Mouse (Mus musculus): ENCODE measurements around the gene Adsl. TPM values are rescaled to one million over a fixed set of nuclear protein-coding genes. Genes with fewer than 3 reads are reported as not detected.

Gene Adsl
- polyA plus RNA-seq, 1 experiment from 2014 or later = 113 TPM

- Histone ChIP-seq H3K36me3 (peaks cover 16% of the 10 kb centered on the region), H3K4me1 (replicated peaks) (peaks cover 17% of the 10 kb centered on the region), H3K9ac (no peak overlapping the region), H3K9me3 (no peaks in the 10 kb centered on the region), H3K4me3 (no peak overlapping the region), H3K27me3 (no peaks in the 10 kb centered on the region), H3K27ac (replicated peaks) (no peak overlapping the region), H3K4me2 (peak overlapping the region; percentile 82; the same call in 1 of the 2 replicates)
- 87% methylated on average over 7 of the region's 7 CpGs for WGBS
- ATAC-seq (ENCODE audit: low FRiP score, low read depth) = no peak
Observed at GRCm38 (mm10) chr15:80950055-80950454, 1.8 kb downstream of the Adsl start.

DNA sequence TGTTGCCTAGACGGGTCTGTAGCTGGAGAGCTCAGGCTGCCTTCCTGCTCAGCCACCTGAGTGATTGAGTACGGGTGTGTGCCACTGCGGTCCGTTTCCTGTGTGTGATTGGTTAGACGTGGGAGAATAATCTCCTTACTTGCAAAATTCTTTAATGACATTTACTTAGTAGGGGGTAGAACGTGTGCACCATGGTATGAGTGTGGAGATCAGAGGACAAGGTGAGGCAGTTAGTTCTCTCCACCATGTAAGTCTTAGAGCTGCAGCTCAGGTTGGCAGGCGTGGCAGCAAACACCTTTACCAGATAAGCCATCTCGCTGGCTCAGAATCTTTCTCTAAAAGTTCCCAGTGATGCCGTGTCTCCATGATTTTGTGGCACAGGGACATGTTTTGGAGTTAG is 5.7 kb downstream of the Adsl start:
- no peak for ATAC-seq (ENCODE audit: low FRiP score, low read depth)
- no peak overlapping the region for H3K4me3 ChIP-seq
- no peak overlapping the region for H3K4me2 ChIP-seq
- 91% methylated on average over 9 of the region's 9 CpGs for WGBS
- H3K36me3 ChIP-seq = peaks cover 38% of the 10 kb centered on the region
- peaks cover 15% of the 10 kb centered on the region for H3K4me1 ChIP-seq (replicated peaks)
- no peak overlapping the region for H3K9ac ChIP-seq
- H3K27me3 ChIP-seq = no peaks in the 10 kb centered on the region
- H3K27ac ChIP-seq (replicated peaks) = no peak overlapping the region
- no peaks in the 10 kb centered on the region for H3K9me3 ChIP-seq

- H3K4me3 ChIP-seq = no peak overlapping the region
- peaks cover 46% of the 10 kb centered on the region for H3K36me3 ChIP-seq
- H3K4me1 ChIP-seq (replicated peaks) = peaks cover 7% of the 10 kb centered on the region
- WGBS = 78% methylated on average over 3 of the region's 3 CpGs
- H3K27me3 ChIP-seq = no peaks in the 10 kb centered on the region
- no peak for ATAC-seq (ENCODE audit: low FRiP score, low read depth)
- no peak overlapping the region for H3K27ac ChIP-seq (replicated peaks)
- H3K9me3 ChIP-seq = no peaks in the 10 kb centered on the region
- no peak overlapping the region for H3K4me2 ChIP-seq
- H3K9ac ChIP-seq = no peak overlapping the region
Observed at GRCm38 (mm10) chr15:80954861-80955260, 6.6 kb downstream of the Adsl start.

DNA sequence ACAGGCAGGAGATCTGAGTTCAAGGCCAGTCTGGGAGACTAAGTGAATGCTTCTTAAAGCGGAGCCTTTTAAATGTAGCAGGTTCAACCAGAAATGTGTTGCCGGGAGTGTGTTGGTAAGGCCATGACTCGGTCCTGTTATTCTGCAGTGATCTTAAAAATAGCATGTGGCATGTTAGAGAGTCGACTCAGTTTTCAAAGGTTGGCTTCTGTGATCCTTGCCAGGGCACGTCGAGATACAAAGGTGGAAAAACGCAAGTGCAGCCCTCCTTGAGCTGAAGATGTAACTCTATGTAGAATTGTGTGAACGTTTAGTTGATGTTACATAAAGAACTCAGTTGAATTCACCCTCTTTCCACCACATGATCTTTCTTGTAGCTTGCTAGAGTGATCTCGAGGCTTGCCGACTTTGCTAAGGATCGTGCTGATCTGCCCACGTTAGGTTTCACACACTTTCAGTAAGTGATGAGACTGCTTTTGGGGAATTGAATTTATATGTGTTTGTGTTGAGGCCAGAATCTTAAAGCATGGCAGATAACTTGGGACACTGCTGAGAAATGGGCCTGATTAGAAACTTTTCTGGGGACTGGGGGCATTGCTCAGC is 7.6 kb downstream of the Adsl start:
- Histone ChIP-seq H3K4me3 (no peak overlapping the region), H3K4me1 (replicated peaks) (no peaks in the 10 kb centered on the region), H3K36me3 (peaks cover 54% of the 10 kb centered on the region), H3K4me2 (no peak overlapping the region), H3K27ac (replicated peaks) (no peak overlapping the region), H3K9me3 (no peaks in the 10 kb centered on the region), H3K27me3 (no peaks in the 10 kb centered on the region), H3K9ac (no peak overlapping the region)
- WGBS = 97% methylated on average over 12 of the region's 12 CpGs
- ATAC-seq (ENCODE audit: low FRiP score, low read depth) = no peak

GRCm38 (mm10) chr15:80969371-80969770 is 21.1 kb downstream of the Adsl start:
- Histone ChIP-seq H3K4me2 (no peak overlapping the region), H3K9me3 (no peaks in the 10 kb centered on the region), H3K4me1 (replicated peaks) (no peaks in the 10 kb centered on the region), H3K9ac (no peak overlapping the region), H3K27ac (replicated peaks) (no peak overlapping the region), H3K27me3 (no peaks in the 10 kb centered on the region), H3K36me3 (peaks cover 51% of the 10 kb centered on the region), H3K4me3 (no peak overlapping the region)
- 95% methylated on average over 1 of the region's 1 CpGs for WGBS
- ATAC-seq (ENCODE audit: low FRiP score, low read depth) = no peak

GRCm38 (mm10) chr15:80974311-80974710 is 26.0 kb downstream of the Adsl start:
- no peak overlapping the region for H3K9ac ChIP-seq
- 61% methylated on average over 5 of the region's 5 CpGs for WGBS
- no peak for ATAC-seq (ENCODE audit: low FRiP score, low read depth)

GRCm38 (mm10) chr15:80975666-80976065 is 27.4 kb downstream of the Adsl start:
- H3K27ac ChIP-seq (replicated peaks) = no peak overlapping the region
- no peak overlapping the region for H3K4me2 ChIP-seq
- H3K4me1 ChIP-seq (replicated peaks) = peaks cover 20% of the 10 kb centered on the region
- WGBS = 94% methylated on average over 3 of the region's 3 CpGs
- H3K9ac ChIP-seq = no peak overlapping the region
- no peaks in the 10 kb centered on the region for H3K9me3 ChIP-seq
- no peaks in the 10 kb centered on the region for H3K36me3 ChIP-seq
- H3K27me3 ChIP-seq = no peaks in the 10 kb centered on the region
- ATAC-seq (ENCODE audit: low FRiP score, low read depth) = no peak
- no peak overlapping the region for H3K4me3 ChIP-seq

More at GRCm38 (mm10) chr15:80974311-80974710, 26.0 kb downstream of the Adsl start:
- Histone ChIP-seq H3K9me3 (no peaks in the 10 kb centered on the region), H3K4me3 (no peak overlapping the region), H3K27ac (replicated peaks) (no peak overlapping the region), H3K4me2 (no peak overlapping the region), H3K4me1 (replicated peaks) (peaks cover 14% of the 10 kb centered on the region), H3K36me3 (peaks cover 10% of the 10 kb centered on the region), H3K27me3 (no peaks in the 10 kb centered on the region)

- H3K9me3 ChIP-seq = no peaks in the 10 kb centered on the region
- H3K27me3 ChIP-seq = no peaks in the 10 kb centered on the region
- peaks cover 20% of the 10 kb centered on the region for H3K4me1 ChIP-seq (replicated peaks)
- H3K27ac ChIP-seq (replicated peaks) = peak within 1 kb of the TSS; percentile 83
- peak within 1 kb of the TSS; percentile 74 for H3K4me3 ChIP-seq
- peak within 1 kb of the TSS; percentile 62 for H3K4me2 ChIP-seq
- peak; percentile 93 for ATAC-seq (ENCODE audit: low FRiP score, low read depth)
- no peaks in the 10 kb centered on the region for H3K36me3 ChIP-seq
- whole genome bisulfite sequencing = under 1% methylated on average over 62 of the region's 67 CpGs
- peak within 1 kb of the TSS; percentile 73 for H3K9ac ChIP-seq
Observed at GRCm38 (mm10) chr15:80977620-80978334, 29.5 kb downstream of the Adsl start, which contains the start of gene Sgsm3. Gene Sgsm3 (plus strand): TSS chr15:80977765.

GRCm38 (mm10) chr15:80979611-80980010 is 31.3 kb downstream of the Adsl start:
- no peak overlapping the region for H3K4me3 ChIP-seq
- no peaks in the 10 kb centered on the region for H3K9me3 ChIP-seq
- 77% methylated on average over 4 of the region's 4 CpGs for WGBS
- no peak overlapping the region for H3K27ac ChIP-seq (replicated peaks)
- ATAC-seq (ENCODE audit: low FRiP score, low read depth) = no peak
- no peaks in the 10 kb centered on the region for H3K27me3 ChIP-seq
- peaks cover 20% of the 10 kb centered on the region for H3K4me1 ChIP-seq (replicated peaks)
- no peak overlapping the region; the same call in 1 of the 2 replicates for H3K4me2 ChIP-seq
- no peaks in the 10 kb centered on the region for H3K36me3 ChIP-seq
- H3K9ac ChIP-seq = no peak overlapping the region

DNA sequence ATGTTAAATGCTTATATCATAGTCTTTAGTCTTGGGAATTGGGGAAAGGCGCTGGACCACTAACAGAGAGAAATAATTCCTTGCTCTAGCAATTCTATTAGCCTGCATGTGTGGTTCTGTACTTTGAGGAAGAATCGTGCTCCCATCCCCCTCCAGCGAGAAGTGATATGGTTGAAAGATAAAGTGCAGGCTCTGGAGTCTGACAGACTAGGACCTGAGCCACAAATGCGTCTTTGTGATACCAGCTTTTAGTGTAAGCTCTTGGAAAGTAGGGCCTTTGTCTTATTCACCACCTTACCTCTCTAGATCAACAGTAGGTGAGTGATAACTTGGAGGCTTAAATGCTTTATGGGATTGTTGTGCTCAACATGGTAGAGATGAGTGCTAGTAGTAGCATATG is 32.9 kb downstream of the Adsl start:
- WGBS = 89% methylated on average over 4 of the region's 4 CpGs
- no peak for ATAC-seq (ENCODE audit: low FRiP score, low read depth)
- H3K9ac ChIP-seq = no peak overlapping the region
- no peaks in the 10 kb centered on the region for H3K36me3 ChIP-seq
- no peak overlapping the region for H3K4me3 ChIP-seq
- H3K4me2 ChIP-seq = no peak overlapping the region
- H3K27me3 ChIP-seq = no peaks in the 10 kb centered on the region
- no peak overlapping the region for H3K27ac ChIP-seq (replicated peaks)
- peaks cover 20% of the 10 kb centered on the region for H3K4me1 ChIP-seq (replicated peaks)
- no peaks in the 10 kb centered on the region for H3K9me3 ChIP-seq

GRCm38 (mm10) chr15:80983264-80983663 is 35.0 kb downstream of the Adsl start:
- Histone ChIP-seq H3K9ac (no peak overlapping the region), H3K4me1 (replicated peaks) (peaks cover 16% of the 10 kb centered on the region), H3K27me3 (no peaks in the 10 kb centered on the region), H3K9me3 (no peaks in the 10 kb centered on the region), H3K4me2 (no peak overlapping the region), H3K27ac (replicated peaks) (no peak overlapping the region), H3K4me3 (no peak overlapping the region), H3K36me3 (no peaks in the 10 kb centered on the region)
- WGBS = 85% methylated on average over 2 of the region's 2 CpGs
- ATAC-seq (ENCODE audit: low FRiP score, low read depth) = no peak

GRCm38 (mm10) chr15:80988331-80988730 is 40.0 kb downstream of the Adsl start:
- Histone ChIP-seq H3K4me3 (no peak overlapping the region), H3K27ac (replicated peaks) (no peak overlapping the region), H3K4me2 (no peak overlapping the region), H3K9ac (no peak overlapping the region), H3K9me3 (no peaks in the 10 kb centered on the region), H3K36me3 (no peaks in the 10 kb centered on the region), H3K4me1 (replicated peaks) (no peaks in the 10 kb centered on the region), H3K27me3 (no peaks in the 10 kb centered on the region)
- ATAC-seq (ENCODE audit: low FRiP score, low read depth) = no peak
- 52% methylated on average over 1 of the region's 1 CpGs for WGBS

Data from hindbrain, embryonic 15.5 days (tissue).